Mouse (Mus musculus): ENCODE measurements at regions not wholly inside any gene's neighbourhood (a gene's known extent, or its start where the extent isn't known, plus 50 kb on each side); places are given as distances from the start of the nearest gene placed in this dataset.

DNA sequence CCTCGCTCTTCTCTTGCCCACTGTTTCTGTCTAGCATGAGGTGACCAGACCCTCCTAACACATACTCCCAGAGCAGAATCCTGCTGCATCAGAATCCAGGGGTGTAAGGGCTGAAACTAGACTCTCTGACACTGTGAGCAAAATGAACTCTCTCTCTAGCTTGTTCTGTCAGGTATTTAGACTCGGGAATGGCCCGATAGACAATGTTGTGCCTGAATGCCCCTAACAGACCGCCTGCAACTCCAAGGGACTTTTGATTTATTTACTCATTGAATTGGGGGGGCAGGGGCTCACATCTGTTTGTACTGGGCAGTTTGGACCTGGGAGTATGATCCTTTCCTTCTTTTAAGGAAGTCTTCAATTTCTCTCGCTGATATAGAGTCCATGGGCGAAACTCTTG, 469.3 kb upstream of the Trpc7 start:
- no peak for DNase-seq (ENCODE audit: low read depth)

DNA sequence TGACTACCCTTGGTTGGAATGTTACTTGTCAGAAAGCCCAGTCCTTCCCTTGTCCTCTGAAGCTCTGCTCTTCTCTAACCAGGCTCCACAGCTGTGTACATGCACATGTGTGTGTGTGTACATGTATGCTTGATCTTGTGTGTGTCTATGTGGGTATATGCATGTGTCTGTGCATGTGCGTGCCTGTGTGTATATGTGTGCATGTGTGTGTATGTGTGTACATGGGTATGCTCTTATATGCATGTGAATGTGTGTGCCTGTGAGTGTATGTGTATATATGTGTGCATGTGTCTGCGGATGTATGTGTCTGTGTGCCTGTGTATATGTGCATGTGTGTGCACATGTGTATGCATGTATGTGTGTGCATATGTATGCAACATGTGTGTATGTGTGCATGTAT, 468.6 kb upstream of the Trpc7 start:
- no peak for DNase-seq (ENCODE audit: low read depth)

DNA sequence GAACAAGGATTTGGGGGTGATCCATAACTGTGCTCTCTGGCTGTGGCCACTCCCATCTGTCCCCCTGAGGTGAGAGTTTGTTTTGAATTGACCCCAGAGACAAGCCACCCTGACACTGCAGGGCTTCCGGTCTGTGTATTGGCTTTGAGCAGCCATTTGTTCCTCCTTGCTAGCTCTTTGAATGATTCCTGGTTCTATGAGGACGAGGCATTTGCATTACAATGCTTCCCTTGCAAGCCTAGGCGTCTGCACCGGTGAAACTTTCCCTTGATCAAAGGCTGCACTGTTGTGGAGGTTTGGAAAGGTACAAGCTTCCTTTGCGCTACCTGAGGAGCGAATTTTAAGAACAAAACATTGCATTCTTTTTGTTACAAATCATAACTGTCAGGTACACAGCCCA, 466.8 kb upstream of the Trpc7 start:
- no peak for DNase-seq (ENCODE audit: low read depth)

DNA sequence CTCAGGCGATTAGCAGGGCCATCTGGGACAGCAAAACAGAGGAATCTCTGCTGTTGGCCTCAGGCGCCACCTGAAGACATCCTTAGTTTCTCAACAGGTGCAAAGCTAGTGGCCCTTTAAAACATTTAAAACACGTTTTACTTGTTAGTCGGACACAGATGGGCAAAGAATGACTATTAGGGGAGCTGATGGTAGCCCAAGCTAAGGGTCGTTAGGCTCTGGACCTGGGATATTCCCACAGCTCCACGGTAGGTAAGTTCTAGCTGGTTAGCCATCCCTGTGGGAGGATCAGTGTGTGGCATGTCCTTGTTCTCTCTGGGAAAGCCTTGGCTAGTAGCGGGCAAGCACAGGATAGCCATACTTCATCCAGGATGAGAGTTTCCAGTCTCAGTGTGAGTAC, 465.5 kb upstream of the Trpc7 start:
- DNase-seq (ENCODE audit: low read depth) = no peak

DNA sequence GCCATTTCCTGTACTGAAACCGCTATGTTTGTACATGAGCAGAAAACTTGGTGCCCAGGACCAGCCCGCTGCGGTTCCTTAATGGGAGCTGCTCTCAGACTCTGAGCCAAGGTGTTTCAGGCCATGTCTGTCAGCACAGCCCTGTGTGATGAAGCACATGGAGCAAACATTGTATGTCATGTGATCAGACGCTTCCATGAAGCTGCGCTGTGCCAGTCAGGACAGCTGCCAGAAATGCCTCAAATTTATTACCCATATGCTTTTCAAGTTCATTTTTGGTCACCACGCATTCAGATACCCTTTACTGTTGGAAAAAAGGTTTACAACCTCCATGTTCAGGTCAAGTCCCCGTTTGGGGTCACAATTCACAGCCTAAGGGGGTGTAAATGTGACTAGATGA, 458.8 kb upstream of the Trpc7 start:
- DNase-seq (ENCODE audit: low read depth) = no peak

DNA sequence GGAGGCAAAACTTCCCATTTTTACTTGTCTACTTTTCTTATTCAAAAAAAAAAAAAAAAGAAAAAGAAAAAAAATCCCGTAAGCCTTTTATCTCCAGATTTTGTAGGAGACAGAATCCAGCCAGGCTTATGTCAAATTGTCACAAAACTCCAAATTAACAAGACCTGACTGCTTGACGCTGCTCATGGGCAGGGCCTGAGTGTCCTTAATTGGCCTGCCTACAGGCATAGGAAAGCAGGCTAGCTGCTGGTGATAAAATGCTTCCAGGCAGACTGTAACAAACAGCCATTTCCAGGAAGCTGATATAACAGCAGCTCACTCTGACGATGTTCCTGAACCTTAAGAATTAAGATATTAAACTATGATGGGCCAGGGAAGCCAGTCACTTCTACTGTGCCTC, 458.2 kb upstream of the Trpc7 start:
- DNase-seq (ENCODE audit: low read depth) = no peak

DNA sequence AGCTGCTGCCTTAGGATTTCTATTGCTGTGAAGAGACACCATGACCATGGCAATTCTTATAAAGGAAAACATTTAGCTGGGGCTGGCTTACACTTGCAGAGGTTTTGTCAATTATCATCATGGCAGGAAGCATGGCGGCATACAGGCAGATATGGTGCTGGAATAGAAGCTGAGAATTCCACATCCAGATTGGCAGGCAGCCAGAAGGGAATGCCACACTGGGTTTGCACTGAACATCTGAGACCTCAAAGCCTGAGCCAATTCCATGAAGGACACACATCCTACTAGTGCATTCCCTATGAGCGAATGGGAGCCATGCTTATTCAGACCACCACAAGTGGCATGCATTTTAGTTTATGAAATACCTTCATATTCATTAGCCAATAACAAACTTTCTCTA, 455.0 kb upstream of the Trpc7 start:
- DNase-seq (ENCODE audit: low read depth) = no peak

DNA sequence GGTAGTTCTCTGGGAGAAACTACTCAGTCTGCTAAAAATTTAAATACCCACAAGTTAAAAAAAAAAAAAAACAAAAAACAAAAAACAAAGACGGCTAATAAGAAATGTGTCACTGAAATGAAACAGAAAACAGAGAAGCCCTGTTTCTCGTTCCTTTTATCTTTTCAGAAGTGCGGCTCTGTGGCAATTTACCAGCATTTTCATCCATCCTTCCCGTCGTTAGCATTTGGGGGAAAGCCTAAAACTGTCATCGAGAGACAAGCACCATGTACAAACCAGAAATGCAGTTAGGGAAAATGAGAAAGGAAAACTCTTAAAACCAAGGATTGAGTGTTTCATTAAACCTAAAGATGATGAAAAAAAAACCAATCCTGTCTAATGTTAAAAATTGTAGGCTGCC, 442.9 kb upstream of the Trpc7 start:
- no peak for DNase-seq (ENCODE audit: low read depth)

DNA sequence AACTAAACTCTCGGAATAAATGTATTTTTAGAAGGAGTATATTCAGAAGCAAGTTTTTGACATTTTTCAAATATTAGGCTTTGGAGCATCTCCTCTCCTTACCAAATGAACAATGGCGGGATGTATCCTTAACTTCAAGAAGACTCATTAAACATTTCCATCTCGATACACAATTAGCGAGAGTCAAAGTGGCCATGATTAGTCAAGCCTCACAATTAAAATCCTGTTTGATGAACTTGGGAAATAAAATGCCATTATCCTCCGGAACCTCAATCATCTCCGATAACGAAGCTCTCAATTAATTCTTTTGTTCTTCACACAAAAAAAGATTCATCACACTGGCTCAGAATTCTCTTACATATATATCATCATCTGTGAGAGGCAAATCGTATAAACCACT, 440.8 kb upstream of the Trpc7 start:
- no peak for DNase-seq (ENCODE audit: low read depth)

DNA sequence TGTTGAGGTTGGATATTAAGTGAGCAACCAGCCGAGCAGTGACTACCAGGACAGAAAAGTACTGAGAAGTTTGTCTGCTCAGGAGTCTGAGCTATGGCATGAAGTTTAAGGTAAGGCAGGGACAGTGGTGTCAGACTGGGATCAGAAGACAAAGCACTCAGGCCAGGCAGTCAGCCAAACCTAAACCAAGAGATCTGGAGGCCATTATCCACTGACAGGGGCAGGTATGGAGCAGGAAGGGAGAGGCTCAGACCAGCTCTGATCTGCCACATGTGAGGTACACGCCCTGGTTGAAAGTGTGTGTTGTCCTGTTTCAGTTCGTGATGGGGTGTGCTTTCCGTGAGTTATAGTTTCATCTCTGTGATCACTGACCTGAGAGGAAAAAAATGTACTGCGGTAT, 437.2 kb upstream of the Trpc7 start:
- DNase-seq (ENCODE audit: low read depth) = no peak

DNA sequence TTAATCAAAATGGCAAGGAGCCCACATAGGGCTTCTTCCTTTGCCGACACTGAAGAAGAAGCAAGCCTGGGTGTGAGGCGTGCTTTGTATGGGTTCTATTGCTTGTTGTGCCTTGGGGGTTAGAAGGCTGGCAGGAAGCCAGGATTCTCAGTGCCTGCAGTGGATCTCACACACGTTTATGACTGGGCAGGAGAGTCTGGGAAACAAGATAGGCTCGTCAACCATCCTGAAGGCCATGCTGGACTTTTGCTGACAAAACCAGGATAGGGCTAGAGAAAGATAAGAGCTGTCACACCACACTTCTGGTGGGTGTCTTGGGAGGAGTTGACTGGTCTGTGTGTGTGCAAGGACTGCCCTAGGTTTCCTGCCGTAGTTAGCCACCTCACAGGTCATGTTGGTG, 436.1 kb upstream of the Trpc7 start:
- no peak for DNase-seq (ENCODE audit: low read depth)

DNA sequence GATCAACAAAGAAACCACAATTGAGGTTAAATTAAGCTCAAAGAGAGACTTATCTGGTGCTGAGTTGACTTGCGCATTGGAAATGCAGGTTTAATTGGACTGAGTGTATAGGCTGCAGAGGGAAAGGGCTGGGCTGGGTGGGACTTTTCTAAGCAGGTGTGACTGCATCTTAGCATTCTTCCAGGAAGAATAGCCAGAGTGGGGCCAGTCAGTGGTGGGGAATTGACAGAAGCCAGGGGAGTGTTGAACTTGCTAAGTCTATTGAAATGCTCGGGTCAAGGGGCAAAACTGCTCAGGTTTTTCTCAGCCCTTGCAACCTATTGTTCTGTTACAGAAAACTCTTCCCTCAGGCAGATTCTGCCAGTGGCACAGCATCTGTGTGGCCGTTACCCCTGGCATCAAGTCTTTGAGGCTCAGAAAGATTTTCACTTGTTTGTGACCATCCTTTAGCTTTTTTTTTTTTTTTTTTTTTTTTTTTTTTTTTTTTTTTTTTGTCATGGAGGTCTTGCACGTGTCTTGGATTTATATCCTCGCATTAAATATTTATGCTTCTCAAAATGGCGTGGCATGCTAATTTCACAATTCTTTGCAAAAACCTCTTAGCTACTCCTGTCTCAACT, 429.6 kb upstream of the Trpc7 start:
- no peak for DNase-seq (ENCODE audit: low read depth)

DNA sequence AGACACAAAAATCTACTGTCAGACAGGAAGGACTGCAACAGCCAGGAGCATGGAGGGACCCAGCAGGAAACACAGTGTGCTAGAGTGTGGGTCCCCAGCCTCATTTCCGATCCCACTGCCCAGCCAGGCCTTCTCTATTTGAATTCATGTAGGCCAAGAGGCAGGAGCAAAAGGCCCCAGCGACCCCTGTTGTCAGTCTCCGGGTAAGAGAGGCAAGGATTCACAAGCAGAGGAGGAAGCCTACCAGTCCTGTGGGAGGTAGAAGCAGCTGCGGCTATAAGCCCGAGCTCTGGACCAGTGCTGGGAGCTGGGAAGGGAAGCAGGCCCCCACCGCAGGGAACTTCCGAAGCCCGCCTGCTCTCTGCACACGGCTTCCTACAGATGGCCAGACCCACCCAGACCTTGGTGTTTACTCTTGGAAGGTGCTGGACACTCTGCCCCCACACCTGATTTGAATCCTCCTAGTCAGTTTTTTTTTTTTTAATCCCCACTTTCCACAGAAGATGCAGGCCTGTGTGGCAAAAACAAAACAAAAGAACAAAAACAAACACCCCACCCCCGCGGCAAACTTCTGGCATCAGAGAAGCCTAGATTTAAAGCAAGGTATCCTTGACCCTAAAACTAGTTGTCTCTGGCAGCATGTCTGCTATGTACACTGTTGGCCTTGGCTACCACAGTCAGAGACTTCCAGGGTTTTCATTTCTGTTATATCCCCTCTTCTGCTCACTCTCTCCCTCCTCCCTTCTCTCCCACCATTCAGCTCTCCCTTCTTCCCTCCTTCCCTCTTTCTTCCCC, 420.6 kb upstream of the Trpc7 start:
- no peak for DNase-seq (ENCODE audit: low read depth)

DNA sequence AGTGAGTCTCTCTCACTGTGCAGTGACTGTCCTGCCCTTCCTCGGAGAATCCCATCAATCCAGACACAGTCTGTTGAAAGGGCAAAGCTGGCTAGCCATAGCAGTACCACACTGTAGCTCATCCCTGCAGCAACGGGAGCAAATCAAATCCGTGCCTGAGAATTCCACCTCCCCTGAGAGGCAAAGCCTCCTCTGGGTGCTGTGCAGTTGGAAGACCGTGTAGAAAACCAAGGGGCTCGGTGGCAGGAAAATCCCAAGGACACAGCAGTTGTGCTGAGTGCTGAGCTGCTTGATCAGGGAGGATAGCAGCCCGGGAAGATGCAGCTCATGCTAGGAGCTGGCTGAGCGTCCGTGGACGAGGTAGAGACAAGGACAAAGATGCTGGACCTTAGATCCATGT, 418.7 kb upstream of the Trpc7 start:
- no peak for DNase-seq (ENCODE audit: low read depth)

DNA sequence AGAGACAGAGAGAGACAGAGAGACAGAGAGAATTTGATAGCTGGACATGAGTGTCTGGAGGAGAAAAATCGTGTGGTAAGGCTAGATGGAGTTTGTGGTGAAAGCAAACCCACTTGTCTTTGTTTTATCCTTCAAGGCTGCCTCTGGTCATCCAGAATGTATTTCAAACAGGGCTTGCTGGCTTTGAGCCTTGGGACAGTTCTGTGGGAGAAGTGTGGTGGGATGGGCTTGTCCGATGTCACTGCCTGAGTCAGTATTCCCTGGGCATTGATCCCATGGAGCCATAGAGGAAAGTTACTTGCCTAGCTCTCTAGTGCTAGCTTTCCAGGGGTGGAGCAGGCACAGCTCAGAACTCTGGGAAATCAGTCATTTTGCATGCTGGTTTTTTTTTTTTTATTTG, 417.9 kb upstream of the Trpc7 start:
- DNase-seq (ENCODE audit: low read depth) = no peak

DNA sequence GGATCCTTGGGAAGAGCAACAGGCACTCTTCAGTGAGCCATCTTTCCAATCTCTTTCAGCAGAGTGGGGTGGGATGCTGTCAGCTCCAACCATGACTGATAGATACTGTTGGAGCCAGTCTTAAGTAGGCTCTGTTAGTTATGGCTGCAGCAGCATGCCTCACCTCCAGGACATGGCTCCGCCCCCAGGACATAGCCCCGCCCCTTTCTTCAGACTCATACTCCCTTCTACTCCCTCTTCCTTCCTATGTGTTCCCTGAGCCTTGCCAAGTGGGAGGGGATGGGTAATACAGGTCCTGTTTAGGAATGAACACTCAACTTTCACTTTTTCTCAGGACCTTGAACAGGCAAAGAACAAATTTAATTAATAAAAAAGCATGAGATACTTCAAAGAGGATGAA, 415.4 kb upstream of the Trpc7 start:
- DNase-seq (ENCODE audit: low read depth) = no peak

DNA sequence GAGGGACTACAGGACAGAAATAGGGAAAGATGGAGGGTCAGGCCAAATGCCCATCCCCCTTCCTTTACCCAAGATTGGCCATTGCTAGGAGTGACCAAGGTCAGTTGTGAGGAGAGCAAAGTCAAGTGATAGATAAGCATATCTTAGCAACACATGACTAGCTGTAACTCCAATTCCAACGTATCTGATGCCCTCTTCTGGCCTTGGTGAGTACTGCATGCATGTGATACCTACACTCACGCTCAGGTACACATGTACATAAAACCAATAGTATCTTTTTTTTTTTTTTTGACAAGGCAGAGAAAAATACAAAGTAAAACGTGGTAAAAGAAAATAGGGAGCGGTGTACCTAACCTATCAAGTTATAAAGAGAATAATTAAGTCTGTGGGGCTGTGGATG, 413.8 kb upstream of the Trpc7 start:
- no peak for DNase-seq (ENCODE audit: low read depth)

DNA sequence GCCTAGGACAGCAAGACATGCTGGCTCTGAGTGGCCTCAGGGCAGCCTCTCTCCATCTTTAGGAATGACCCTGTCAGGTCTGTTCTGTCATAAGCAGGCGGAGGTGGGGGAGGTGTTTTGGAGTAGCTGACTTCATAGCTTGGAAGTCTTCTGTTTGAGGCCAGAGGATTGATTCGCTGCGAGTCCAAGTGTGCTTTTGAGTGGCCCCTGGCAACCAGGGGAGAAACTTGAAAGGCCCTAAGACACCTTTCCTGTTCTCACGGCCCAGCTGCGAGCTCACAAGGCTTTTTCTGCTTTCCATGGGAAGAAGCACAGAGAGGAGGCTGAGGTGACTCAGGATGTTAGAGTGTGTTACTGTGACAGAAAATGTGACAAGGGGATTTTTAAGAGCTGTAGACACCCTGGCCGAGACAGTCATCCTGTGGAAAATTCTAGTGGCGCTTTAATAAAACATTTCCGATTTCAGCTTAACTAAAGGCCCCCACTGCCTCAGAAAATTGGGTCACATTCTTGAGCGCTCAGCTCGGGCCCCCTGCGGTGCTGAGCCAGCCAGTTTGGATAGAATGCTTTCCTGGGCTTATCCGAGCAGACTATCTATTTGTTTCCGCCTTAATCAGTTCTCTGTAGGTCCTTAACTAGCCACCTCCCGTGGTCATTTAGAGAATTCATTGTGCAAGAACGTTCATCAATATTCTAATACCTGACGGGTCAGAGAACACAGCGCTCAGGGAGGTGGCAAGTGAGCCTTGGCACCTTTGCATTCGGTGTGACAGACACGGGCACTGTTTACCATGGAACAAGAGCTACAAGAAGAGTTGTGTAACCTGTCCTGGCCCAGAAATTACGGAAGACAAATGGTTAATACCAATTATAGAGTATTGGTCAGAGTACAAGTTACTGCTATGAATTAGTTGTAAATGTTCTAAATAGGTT, 412.4 kb upstream of the Trpc7 start:
- no peak for DNase-seq (ENCODE audit: low read depth)

DNA sequence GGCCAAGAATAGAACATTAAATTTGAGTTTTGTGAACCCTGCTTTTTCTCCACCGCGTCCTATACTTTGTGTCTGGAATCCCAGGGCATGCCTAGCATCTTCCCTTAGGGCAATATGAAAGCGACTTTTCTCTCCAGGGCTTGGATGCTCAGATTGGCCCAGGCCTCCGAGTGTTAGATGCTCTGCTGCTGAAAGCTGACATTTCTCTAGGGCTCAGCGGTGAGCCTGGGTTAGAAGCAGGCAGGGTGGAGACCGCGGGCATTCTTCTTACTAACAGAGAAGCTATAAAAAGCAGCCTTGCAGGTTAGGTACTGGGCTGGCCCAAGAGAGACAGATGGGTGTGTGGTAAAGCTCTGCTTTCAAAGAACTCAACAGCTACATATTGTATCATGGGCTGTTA, 409.8 kb upstream of the Trpc7 start:
- no peak for DNase-seq (ENCODE audit: low read depth)

DNA sequence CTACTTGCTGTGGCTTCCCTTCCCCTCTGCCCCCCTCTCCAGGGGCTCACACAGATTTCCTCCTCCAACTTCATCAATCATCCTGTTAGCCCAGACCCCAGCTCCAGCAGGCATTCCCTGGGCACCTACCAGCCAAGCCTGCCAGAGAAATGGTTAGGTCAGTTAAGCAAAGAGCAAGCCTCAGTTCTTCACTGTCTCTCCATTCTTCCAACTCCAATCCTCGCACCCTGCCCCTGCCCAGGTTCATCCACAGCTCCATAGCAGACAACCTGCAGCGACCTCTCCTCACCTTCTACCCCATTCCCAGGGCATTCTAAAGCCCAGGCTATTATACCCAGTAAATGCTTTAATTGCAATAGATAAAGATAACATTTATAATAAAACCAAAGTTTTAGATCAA, 408.0 kb upstream of the Trpc7 start:
- no peak for DNase-seq (ENCODE audit: low read depth)

DNA sequence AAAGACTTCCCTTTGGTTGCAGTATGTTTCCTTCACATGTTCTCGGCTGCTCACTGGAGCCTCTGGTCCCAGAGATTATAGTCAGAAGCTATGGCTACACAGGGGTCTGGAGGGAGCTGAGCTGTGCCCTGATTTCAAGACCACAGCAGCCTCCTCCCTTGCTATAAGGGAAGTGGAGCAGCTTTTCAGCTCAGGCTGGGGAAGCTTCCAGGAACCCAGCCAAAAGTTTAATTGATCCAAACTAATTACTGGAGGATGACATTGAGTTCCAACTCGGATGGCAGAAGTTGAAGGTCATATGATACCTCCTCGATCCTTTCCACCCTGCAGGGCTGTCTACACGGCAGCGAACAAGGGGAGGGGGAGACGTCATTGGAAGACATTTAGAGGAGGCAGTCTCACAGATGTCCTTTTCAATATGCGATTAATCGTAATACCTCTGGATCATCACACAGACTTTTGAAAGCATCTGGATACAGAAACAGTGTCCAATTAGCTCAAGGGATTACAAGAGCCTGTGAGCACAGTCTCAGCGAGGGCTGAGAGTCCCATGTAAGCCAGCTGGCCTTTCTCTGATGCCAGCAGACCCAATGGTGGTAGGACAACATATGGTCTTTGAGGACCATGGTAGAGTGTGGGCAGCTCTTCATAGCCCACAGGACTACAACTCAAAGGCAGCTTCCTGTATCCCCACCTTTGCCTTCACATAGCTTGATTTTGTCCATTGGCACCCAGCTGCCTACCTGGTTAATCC, 396.1 kb upstream of the Trpc7 start:
- DNase-seq (ENCODE audit: low read depth) = no peak

DNA sequence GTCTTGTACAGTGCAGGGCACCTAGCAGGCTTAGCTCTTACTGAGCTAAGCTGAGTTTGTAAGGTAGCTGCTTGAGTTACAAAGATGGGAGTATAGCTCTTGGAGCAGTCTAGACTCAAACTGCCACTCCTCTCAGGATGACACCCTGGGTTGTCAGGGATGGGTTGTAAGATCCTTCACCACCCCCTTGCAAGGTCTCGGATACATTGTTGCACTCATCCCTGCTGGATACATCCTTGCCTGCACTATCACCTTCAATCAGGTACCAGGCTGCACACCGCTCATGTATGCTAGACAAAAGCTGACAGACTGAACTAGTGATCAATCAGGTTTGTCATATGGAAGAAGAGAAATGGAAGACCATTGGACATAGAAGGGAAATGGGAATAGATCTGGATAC, 390.4 kb upstream of the Trpc7 start:
- DNase-seq (ENCODE audit: low read depth) = no peak
